Mouse (Mus musculus) ES-Bruce4 (cell line): ENCODE results near the gene Gm43518.

ENCODE experiments used
- CTCF ChIP-seq: IDR thresholded peaks from one replicate; pipeline ENCODE4 v1.8.1; 2011; ENCODE audit warnings: low read depth, low read length
- POLR2A ChIP-seq: IDR thresholded peaks from one replicate; pipeline ENCODE4 v1.8.1; 2011; ENCODE audit warnings: low read length; ENCODE audit not compliant: insufficient read depth

- no peak for TF ChIP-seq POLR2A
- no peak for TF ChIP-seq CTCF
These were observed 30.8 kb upstream of the Gm43518 start for GRCm38 (mm10) chr5:123896395-123896794.
